Mouse (Mus musculus): ENCODE measurements around the gene Cblb. TPM values are rescaled to one million over a fixed set of nuclear protein-coding genes. Genes with fewer than 3 reads are reported as not detected.

Cblb gene
- polyA plus RNA-seq, 1 experiment = 12.2 TPM

DNA sequence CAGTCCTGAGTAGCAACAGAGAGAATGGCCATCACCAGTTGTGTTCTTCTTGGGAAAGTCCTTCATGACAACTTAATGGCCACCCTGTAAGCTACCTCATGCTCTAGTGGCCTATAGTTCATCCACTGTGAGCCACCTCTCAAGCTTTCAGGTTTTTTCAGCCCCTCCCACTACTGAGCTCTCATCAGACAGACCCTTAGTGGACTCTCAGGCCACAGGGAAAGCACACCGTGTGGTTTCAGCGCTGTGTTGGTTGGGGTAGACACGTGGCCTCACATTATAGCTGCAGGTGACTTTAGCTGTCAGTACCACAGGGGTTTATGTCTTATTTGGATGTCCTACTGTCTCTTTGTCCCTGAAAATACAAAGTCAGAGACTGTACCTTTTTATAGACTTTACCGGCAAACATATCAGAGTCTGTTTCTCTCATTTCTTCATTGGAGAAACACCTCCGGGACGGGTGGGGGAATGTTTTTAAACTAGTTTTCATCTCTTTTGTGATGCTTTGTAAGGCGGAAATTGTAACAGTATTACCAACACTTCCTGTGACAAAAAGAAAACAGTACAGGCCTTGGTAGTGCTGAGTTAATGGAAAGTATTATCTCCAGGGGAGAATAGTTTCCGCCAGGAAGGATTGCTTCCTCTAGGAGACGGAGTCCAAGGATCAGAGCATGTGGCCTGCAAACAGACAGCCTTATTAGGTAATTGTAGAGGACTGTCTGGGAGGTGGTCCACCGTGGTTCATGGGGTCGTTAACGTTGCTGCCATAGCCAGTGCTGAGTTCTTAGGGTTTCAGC, 33.5 kb downstream of the Cblb start:
- Histone ChIP-seq H3K4me1 (ENCODE audit: control insufficient read depth, insufficient read depth, low read length) (peaks cover 2% of the 10 kb centered on the region; the same call in 1 of the 2 replicates), H3K4me3 (ENCODE audit: insufficient read depth, low read length) (no peak overlapping the region), H3K27ac (ENCODE audit: insufficient read depth, low read length) (no peak overlapping the region)
- TF ChIP-seq CTCF (IDR thresholded peaks at IDR 0.05; ENCODE audit: extremely low read depth, insufficient read depth, low read length) = no peak
- TF ChIP-seq POLR2A (IDR thresholded peaks at IDR 0.05; ENCODE audit: extremely low read depth, insufficient read depth, low read length) = no peak

- Histone ChIP-seq H3K27ac (ENCODE audit: insufficient read depth, low read length) (no peak overlapping the region), H3K4me1 (ENCODE audit: control insufficient read depth, insufficient read depth, low read length) (no peaks in the 10 kb centered on the region), H3K4me3 (ENCODE audit: insufficient read depth, low read length) (no peak overlapping the region)
- TF ChIP-seq POLR2A (IDR thresholded peaks at IDR 0.05; ENCODE audit: extremely low read depth, insufficient read depth, low read length) = no peak
- TF ChIP-seq CTCF (IDR thresholded peaks at IDR 0.05; ENCODE audit: extremely low read depth, insufficient read depth, low read length) = no peak
These were observed 36.8 kb downstream of the Cblb start for GRCm38 (mm10) chr16:52067632-52068516.

DNA sequence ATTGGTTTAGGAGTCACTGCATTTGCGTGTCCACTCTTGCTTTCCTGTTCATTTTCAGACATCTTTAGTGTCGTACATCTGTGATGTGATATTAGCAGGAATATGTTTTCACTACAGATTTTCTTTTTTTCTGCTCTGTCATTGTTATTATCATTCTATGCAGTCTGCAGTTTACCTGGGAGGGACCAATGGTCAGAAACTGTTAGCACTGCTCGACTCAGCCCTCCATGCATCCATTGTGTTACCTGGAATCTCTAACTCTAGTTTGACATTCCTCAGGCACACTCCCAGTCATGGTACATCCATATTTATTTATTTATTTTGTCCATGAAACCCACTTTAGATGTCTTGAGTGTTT, 37.5 kb downstream of the Cblb start:
- TF ChIP-seq CTCF (IDR thresholded peaks at IDR 0.05; ENCODE audit: extremely low read depth, insufficient read depth, low read length) (no peak), POLR2A (IDR thresholded peaks at IDR 0.05; ENCODE audit: extremely low read depth, insufficient read depth, low read length) (no peak)
- Histone ChIP-seq H3K4me1 (ENCODE audit: control insufficient read depth, insufficient read depth, low read length) (no peaks in the 10 kb centered on the region), H3K4me3 (ENCODE audit: insufficient read depth, low read length) (no peak overlapping the region), H3K27ac (ENCODE audit: insufficient read depth, low read length) (no peak overlapping the region)

DNA sequence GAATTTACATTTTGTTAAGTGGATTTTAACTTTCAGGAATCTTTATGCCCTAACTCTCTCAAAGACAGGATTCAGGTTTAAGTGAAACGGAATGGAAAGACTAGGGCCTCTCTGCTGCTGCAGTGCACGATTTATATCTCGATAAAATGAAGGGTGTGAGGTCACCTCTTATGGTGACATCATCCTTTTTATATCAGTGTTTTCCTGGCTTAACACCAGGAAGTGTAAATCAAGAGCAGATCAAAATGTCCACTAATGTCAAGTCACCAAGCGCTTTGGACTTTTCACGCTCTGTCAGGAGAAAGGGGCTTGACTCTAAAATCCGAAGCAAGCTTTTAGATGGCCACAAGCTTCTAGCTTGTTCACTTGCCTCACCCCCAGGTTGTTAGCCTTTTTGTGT, 38.6 kb downstream of the Cblb start:
- TF ChIP-seq POLR2A (IDR thresholded peaks at IDR 0.05; ENCODE audit: extremely low read depth, insufficient read depth, low read length) = no peak
- Histone ChIP-seq H3K4me1 (ENCODE audit: control insufficient read depth, insufficient read depth, low read length) (no peaks in the 10 kb centered on the region), H3K4me3 (ENCODE audit: insufficient read depth, low read length) (no peak overlapping the region), H3K27ac (ENCODE audit: insufficient read depth, low read length) (no peak overlapping the region)

GRCm38 (mm10) chr16:52070128-52070527, 39.1 kb downstream of the Cblb start:
- Histone ChIP-seq H3K4me3 (ENCODE audit: insufficient read depth, low read length) (no peak overlapping the region), H3K4me1 (ENCODE audit: control insufficient read depth, insufficient read depth, low read length) (no peaks in the 10 kb centered on the region), H3K27ac (ENCODE audit: insufficient read depth, low read length) (no peak overlapping the region)
- no peak for TF ChIP-seq POLR2A (IDR thresholded peaks at IDR 0.05; ENCODE audit: extremely low read depth, insufficient read depth, low read length)
- no peak for TF ChIP-seq CTCF (IDR thresholded peaks at IDR 0.05; ENCODE audit: extremely low read depth, insufficient read depth, low read length)

GRCm38 (mm10) chr16:52071290-52071689, 40.3 kb downstream of the Cblb start:
- TF ChIP-seq CTCF (IDR thresholded peaks at IDR 0.05; ENCODE audit: extremely low read depth, insufficient read depth, low read length) (no peak), POLR2A (IDR thresholded peaks at IDR 0.05; ENCODE audit: extremely low read depth, insufficient read depth, low read length) (no peak)
- no peak overlapping the region for H3K27ac ChIP-seq (ENCODE audit: insufficient read depth, low read length)
- H3K4me1 ChIP-seq (ENCODE audit: control insufficient read depth, insufficient read depth, low read length) = no peaks in the 10 kb centered on the region
- no peak overlapping the region for H3K4me3 ChIP-seq (ENCODE audit: insufficient read depth, low read length)

- no peak overlapping the region for H3K4me3 ChIP-seq (ENCODE audit: insufficient read depth, low read length)
- TF ChIP-seq CTCF (IDR thresholded peaks at IDR 0.05; ENCODE audit: extremely low read depth, insufficient read depth, low read length) = no peak
- TF ChIP-seq POLR2A (IDR thresholded peaks at IDR 0.05; ENCODE audit: extremely low read depth, insufficient read depth, low read length) = no peak
- H3K4me1 ChIP-seq (ENCODE audit: control insufficient read depth, insufficient read depth, low read length) = no peaks in the 10 kb centered on the region
- no peak overlapping the region; the same call in 1 of the 2 replicates for H3K27ac ChIP-seq (ENCODE audit: insufficient read depth, low read length)
These were observed 40.8 kb downstream of the Cblb start for GRCm38 (mm10) chr16:52071766-52072209.

DNA sequence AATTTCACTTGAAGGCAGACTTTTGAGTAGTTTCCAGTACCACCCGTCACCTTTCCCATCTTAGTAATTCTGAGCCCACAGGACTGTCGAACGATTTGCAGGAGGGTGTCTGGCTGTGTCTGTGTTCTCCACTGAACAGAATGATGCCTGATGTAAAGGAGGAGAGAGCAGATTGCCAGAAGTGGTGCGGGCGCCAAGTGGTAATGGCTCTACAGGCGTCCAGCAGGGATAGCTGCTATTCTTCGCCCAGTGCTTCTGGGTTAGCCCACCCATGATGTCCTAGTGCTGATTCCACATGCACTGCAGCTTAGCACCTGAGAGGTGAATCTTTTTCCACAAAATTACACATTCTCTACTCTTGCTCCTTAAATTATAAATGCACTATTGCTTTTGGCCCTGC, 45.6 kb downstream of the Cblb start:
- Histone ChIP-seq H3K4me3 (ENCODE audit: insufficient read depth, low read length) (no peak overlapping the region), H3K4me1 (ENCODE audit: control insufficient read depth, insufficient read depth, low read length) (peaks cover 2% of the 10 kb centered on the region; the same call in 1 of the 2 replicates), H3K27ac (ENCODE audit: insufficient read depth, low read length) (no peak overlapping the region)
- TF ChIP-seq CTCF (IDR thresholded peaks at IDR 0.05; ENCODE audit: extremely low read depth, insufficient read depth, low read length) (no peak), POLR2A (IDR thresholded peaks at IDR 0.05; ENCODE audit: extremely low read depth, insufficient read depth, low read length) (no peak)

GRCm38 (mm10) chr16:52077901-52078300, 46.9 kb downstream of the Cblb start:
- no peak for TF ChIP-seq CTCF (IDR thresholded peaks at IDR 0.05; ENCODE audit: extremely low read depth, insufficient read depth, low read length)
- no peak for TF ChIP-seq POLR2A (IDR thresholded peaks at IDR 0.05; ENCODE audit: extremely low read depth, insufficient read depth, low read length)
- H3K4me1 ChIP-seq (ENCODE audit: control insufficient read depth, insufficient read depth, low read length) = peaks cover 4% of the 10 kb centered on the region; the same call in 1 of the 2 replicates
- no peak overlapping the region for H3K4me3 ChIP-seq (ENCODE audit: insufficient read depth, low read length)
- H3K27ac ChIP-seq (ENCODE audit: insufficient read depth, low read length) = no peak overlapping the region

Measured in cortical plate, adult 2 months (tissue).